Mouse (Mus musculus): ENCODE measurements around the gene Rhou. TPM values are rescaled to one million over a fixed set of nuclear protein-coding genes. Genes with fewer than 3 reads are reported as not detected.

Rhou gene
- polyA plus RNA-seq, 2 experiments: 1.2 to 2.7 TPM

DNA sequence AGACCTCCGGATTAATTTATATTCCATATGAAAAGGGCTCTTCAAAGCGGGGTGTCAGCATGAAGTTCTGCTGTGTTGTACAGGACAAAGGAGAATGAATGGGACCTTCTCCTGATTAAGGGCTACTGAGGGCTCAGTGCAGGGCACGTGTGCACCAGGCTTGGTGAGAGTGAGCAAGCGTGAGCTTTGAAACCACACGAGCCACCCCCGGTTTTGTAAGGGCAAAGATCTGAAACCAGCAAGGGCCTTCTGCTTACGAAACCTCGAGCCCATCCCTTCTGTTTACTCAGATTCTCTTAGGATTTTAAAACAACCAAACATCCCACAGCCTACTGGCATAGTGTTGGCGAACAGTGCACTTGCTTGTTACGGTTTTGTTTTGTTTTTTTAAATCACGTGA is 7.8 kb downstream of the Rhou start:
- Histone ChIP-seq H3K4me3 (ENCODE audit: insufficient read depth in 1 of 2, low read depth in 2 of 2, low read length in 2 of 2) (no peak overlapping the region), H3K9ac (replicated peaks) (no peak overlapping the region), H3K4me2 (ENCODE audit: low read depth) (no peak overlapping the region), H3K4me1 (replicated peaks; ENCODE audit: control insufficient read depth in 2 of 2, insufficient read depth in 2 of 2, low read length in 1 of 2) (no peaks in the 10 kb centered on the region), H3K9me3 (ENCODE audit: control insufficient read depth, low read length) (no peaks in the 10 kb centered on the region), H3K36me3 (replicated peaks; ENCODE audit: control insufficient read depth, insufficient read depth, low read depth) (no peaks in the 10 kb centered on the region), H3K27ac (no peak overlapping the region), H3K27me3 (ENCODE audit: control insufficient read depth, insufficient read depth, low read length) (no peaks in the 10 kb centered on the region)
- ATAC-seq (ENCODE audit: insufficient read depth) (no peak), DNase-seq (ENCODE audit: low read depth in 3 of 3, low spot score in 3 of 3) (no peak)
- 62% methylated on average over 11 of the region's 11 CpGs for WGBS (ENCODE audit: insufficient replicate concordance)
- no peak for TF ChIP-seq CTCF (IDR thresholded peaks at IDR 0.05; ENCODE audit: low read depth)
- TF ChIP-seq EP300 (IDR thresholded peaks at IDR 0.05; ENCODE audit: low read depth): no peak

DNA sequence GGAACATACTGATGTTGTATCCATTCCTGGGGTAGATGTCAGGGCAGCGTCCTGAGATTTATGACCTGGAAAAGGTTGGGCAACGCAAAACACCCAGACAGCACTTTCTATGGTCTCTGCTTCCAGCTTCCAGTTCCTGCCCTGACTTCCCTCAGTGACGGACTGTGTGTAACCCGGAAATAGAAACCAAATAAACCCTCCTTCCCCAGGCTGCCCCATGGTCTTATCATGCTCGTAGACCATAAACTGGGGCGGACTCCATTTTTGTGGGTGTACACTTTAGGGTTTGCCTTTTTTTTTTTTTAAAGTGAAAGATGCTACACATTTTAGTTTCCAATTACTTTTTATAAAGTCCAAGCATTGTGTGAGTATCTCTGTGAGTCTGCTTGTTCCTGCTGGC is 11.9 kb downstream of the Rhou start:
- WGBS (ENCODE audit: insufficient replicate concordance): 32% methylated on average over 6 of the region's 6 CpGs
- no peak for ATAC-seq (ENCODE audit: insufficient read depth)
- TF ChIP-seq EP300 (IDR thresholded peaks at IDR 0.05; ENCODE audit: low read depth) (no peak), CTCF (IDR thresholded peaks at IDR 0.05; ENCODE audit: low read depth) (no peak)

DNA sequence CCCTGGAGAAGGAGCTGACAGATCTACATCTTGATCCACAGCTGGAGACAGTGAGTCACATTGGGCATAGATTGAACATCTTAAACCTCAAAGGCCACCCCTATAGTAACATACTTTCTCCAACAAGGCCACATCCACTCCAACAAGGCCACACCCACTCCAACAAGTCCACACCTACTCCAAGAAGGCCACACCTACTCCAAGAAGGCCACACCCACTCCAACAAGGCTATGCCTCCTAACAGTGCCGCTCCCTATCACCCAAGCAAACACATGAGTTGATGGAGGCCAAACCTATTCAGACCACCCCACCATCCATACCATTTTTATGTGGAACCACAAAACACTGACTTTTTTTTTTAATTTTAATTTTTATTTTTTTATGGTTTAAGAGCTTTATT is 13.1 kb downstream of the Rhou start:
- Histone ChIP-seq H3K4me1 (replicated peaks; ENCODE audit: control insufficient read depth in 2 of 2, insufficient read depth in 2 of 2, low read length in 1 of 2) (0 out of 4 replicates have a peak, but pooled peaks cover 0 to 11% of the 10 kb centered on the region in 2 experiments), H3K4me3 (ENCODE audit: insufficient read depth in 1 of 2, low read depth in 2 of 2, low read length in 2 of 2) (no peak overlapping the region), H3K27ac (no peak overlapping the region), H3K9me3 (ENCODE audit: control insufficient read depth, low read length) (no peaks in the 10 kb centered on the region), H3K36me3 (replicated peaks; ENCODE audit: control insufficient read depth, insufficient read depth, low read depth) (no peaks in the 10 kb centered on the region), H3K9ac (replicated peaks) (no peak overlapping the region), H3K27me3 (ENCODE audit: control insufficient read depth, insufficient read depth, low read length) (no peaks in the 10 kb centered on the region), H3K4me2 (ENCODE audit: low read depth) (no peak overlapping the region)
- no peak for DNase-seq (ENCODE audit: low read depth in 3 of 3, low spot score in 3 of 3)
- no peak for ATAC-seq (ENCODE audit: insufficient read depth)
- 51% methylated on average over 1 of the region's 1 CpGs for WGBS (ENCODE audit: insufficient replicate concordance)
- TF ChIP-seq CTCF (IDR thresholded peaks at IDR 0.05; ENCODE audit: low read depth): no peak
- no peak for TF ChIP-seq EP300 (IDR thresholded peaks at IDR 0.05; ENCODE audit: low read depth)

More for the DNA sequence above, 11.9 kb downstream of the Rhou start:
- H3K4me3 ChIP-seq (ENCODE audit: insufficient read depth in 1 of 2, low read depth in 2 of 2, low read length in 2 of 2): no peak overlapping the region
- no peaks in the 10 kb centered on the region for H3K36me3 ChIP-seq (replicated peaks; ENCODE audit: control insufficient read depth, insufficient read depth, low read depth)
- no peaks in the 10 kb centered on the region for H3K9me3 ChIP-seq (ENCODE audit: control insufficient read depth, low read length)
- H3K27me3 ChIP-seq (ENCODE audit: control insufficient read depth, insufficient read depth, low read length): no peaks in the 10 kb centered on the region
- 0 out of 4 replicates have a peak, but pooled peaks cover 0 to 8% of the 10 kb centered on the region in 2 experiments for H3K4me1 ChIP-seq (replicated peaks; ENCODE audit: control insufficient read depth in 2 of 2, insufficient read depth in 2 of 2, low read length in 1 of 2)
- DNase-seq (ENCODE audit: low read depth in 3 of 3, low spot score in 3 of 3): no peak
- no peak overlapping the region for H3K9ac ChIP-seq (replicated peaks)
- H3K27ac ChIP-seq: no peak overlapping the region
- H3K4me2 ChIP-seq (ENCODE audit: low read depth): no peak overlapping the region

DNA sequence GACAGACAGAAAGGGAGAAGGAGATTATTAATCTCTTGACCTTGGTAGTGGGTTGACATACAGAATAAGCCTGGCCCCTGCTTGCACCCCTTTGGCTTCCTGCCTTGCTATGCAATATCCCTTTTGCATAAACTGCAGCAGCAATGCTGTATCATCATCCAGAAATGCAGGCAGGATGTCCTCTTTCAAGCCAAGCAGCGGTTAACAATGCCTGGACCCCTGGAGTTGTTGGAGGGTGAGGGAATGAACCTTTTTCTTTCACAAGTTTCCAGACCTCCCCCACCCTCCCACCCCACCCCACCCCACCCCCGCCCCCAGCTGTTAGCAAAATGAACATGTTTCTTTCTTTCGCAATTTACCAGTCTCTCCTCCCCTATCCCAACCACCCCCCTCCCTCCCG is 15.0 kb downstream of the Rhou start:
- Histone ChIP-seq H3K4me1 (replicated peaks; ENCODE audit: control insufficient read depth in 2 of 2, insufficient read depth in 2 of 2, low read length in 1 of 2) (0 out of 4 replicates have a peak, but pooled peaks cover 0 to 11% of the 10 kb centered on the region in 2 experiments), H3K36me3 (replicated peaks; ENCODE audit: control insufficient read depth, insufficient read depth, low read depth) (no peaks in the 10 kb centered on the region), H3K9me3 (ENCODE audit: control insufficient read depth, low read length) (no peaks in the 10 kb centered on the region), H3K27me3 (ENCODE audit: control insufficient read depth, insufficient read depth, low read length) (no peaks in the 10 kb centered on the region), H3K4me3 (ENCODE audit: insufficient read depth in 1 of 2, low read depth in 2 of 2, low read length in 2 of 2) (no peak overlapping the region), H3K9ac (replicated peaks) (no peak overlapping the region), H3K27ac (no peak overlapping the region), H3K4me2 (ENCODE audit: low read depth) (no peak overlapping the region)
- no peak for ATAC-seq (ENCODE audit: insufficient read depth)
- no peak for TF ChIP-seq EP300 (IDR thresholded peaks at IDR 0.05; ENCODE audit: low read depth)
- TF ChIP-seq CTCF (IDR thresholded peaks at IDR 0.05; ENCODE audit: low read depth): no peak
- 16% methylated on average over 4 of the region's 4 CpGs for WGBS (ENCODE audit: insufficient replicate concordance)
- DNase-seq (ENCODE audit: low read depth in 3 of 3, low spot score in 3 of 3): no peak

DNA sequence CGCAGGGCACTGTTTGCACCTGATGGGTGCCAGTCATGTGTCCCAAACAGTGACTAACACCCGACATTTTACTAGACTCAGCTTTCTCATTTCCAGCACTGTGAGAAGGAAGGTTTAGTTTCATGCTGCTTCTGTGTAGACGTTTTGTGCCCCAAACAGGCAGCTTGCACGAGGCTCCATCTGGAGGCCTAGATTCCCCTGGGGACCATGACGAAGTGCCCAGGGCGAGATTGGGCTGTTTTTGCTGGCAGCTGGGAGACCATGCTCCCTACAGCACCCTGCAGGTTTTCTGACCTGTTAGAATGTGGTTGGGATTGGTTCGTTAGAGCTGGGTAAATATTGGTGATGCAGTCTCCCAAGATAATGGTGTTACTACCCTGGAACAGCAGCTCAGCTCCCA is 17.0 kb downstream of the Rhou start:
- WGBS (ENCODE audit: insufficient replicate concordance): 50% methylated on average over 7 of the region's 7 CpGs
- ATAC-seq (ENCODE audit: insufficient read depth) (no peak), DNase-seq (ENCODE audit: low read depth in 3 of 3, low spot score in 3 of 3) (no peak)
- Histone ChIP-seq H3K27me3 (ENCODE audit: control insufficient read depth, insufficient read depth, low read length) (no peaks in the 10 kb centered on the region), H3K36me3 (replicated peaks; ENCODE audit: control insufficient read depth, insufficient read depth, low read depth) (no peaks in the 10 kb centered on the region), H3K9ac (replicated peaks) (no peak overlapping the region), H3K27ac (no peak overlapping the region), H3K9me3 (ENCODE audit: control insufficient read depth, low read length) (no peaks in the 10 kb centered on the region), H3K4me1 (replicated peaks; ENCODE audit: control insufficient read depth in 2 of 2, insufficient read depth in 2 of 2, low read length in 1 of 2) (0 out of 4 replicates have a peak, but pooled peaks cover 0 to 11% of the 10 kb centered on the region in 2 experiments), H3K4me2 (ENCODE audit: low read depth) (no peak overlapping the region), H3K4me3 (ENCODE audit: insufficient read depth in 1 of 2, low read depth in 2 of 2, low read length in 2 of 2) (no peak overlapping the region)
- TF ChIP-seq EP300 (IDR thresholded peaks at IDR 0.05; ENCODE audit: low read depth) (no peak), CTCF (IDR thresholded peaks at IDR 0.05; ENCODE audit: low read depth) (no peak)

All from liver, embryonic 14.5 days (tissue).